In genomic region chr3:148220024-148220590, GRCm38 (mm10) we compare ENCODE assay signal across 15 mouse cellular contexts.
"Had no signal": no experiment of that assay in that cellular context is flagged by ENCODE, and none has a peak within 500 bp of the region (broad histone marks: within the 10 kb centered on the region; RNA-seq: fewer than 3 reads in every experiment).

No protein-coding gene starts in this region.

- H3K27ac ChIP-seq: kidney, embryonic 15.5 days; limb, embryonic 12.5 days; liver, embryonic 13.5 days; lung, embryonic 15.5 days; macrophage; midbrain, embryonic 12.5 days; stomach, embryonic 15.5 days had no signal

- H3K4me3 ChIP-seq: kidney, embryonic 15.5 days; limb, embryonic 12.5 days; liver, embryonic 13.5 days; lung, embryonic 15.5 days; megakaryocyte, embryonic 14.5 days; midbrain, embryonic 12.5 days; stomach, embryonic 15.5 days had no signal

- H3K36me3 ChIP-seq: kidney, embryonic 15.5 days; limb, embryonic 12.5 days; liver, embryonic 13.5 days; lung, embryonic 15.5 days; midbrain, embryonic 12.5 days; stomach, embryonic 15.5 days had no signal

- DNase-seq: kidney, adult 2 months; kidney, postnatal 25 days; liver; liver, embryonic 13.5 days; liver, postnatal 0 days; lung, postnatal 14 days; thymus, adult 2 months; thymus, postnatal 36 days had no signal

- H3K4me2 ChIP-seq: kidney, embryonic 15.5 days; limb, embryonic 12.5 days; liver, embryonic 13.5 days; lung, embryonic 15.5 days; midbrain, embryonic 12.5 days; stomach, embryonic 15.5 days had no signal

- H3K27me3 ChIP-seq: kidney, embryonic 15.5 days; liver, embryonic 13.5 days; lung, embryonic 15.5 days; megakaryocyte, embryonic 14.5 days; midbrain, embryonic 12.5 days; stomach, embryonic 15.5 days had no signal

- H3K9me3 ChIP-seq: kidney, embryonic 15.5 days; limb, embryonic 12.5 days; liver, embryonic 13.5 days; lung, embryonic 15.5 days; midbrain, embryonic 12.5 days; stomach, embryonic 15.5 days had no signal

- H3K4me1 ChIP-seq: kidney, embryonic 15.5 days; limb, embryonic 12.5 days; liver, embryonic 13.5 days; lung, embryonic 15.5 days; megakaryocyte, embryonic 14.5 days; midbrain, embryonic 12.5 days; stomach, embryonic 15.5 days had no signal

- H3K9ac ChIP-seq: kidney, embryonic 15.5 days; limb, embryonic 12.5 days; liver, embryonic 13.5 days; liver, postnatal 0 days; lung, embryonic 15.5 days; midbrain, embryonic 12.5 days; stomach, embryonic 15.5 days had no signal
